Mouse (Mus musculus): ENCODE data around the gene Pate1.

The Pate1 gene

GRCm38 (mm10) chr9:35687013-35687412 is at the start of gene Pate1:
Gene Pate1 (minus strand): TSS chr9:35687390.
- no peak for DNase-seq

- DNase-seq: no peak
These were observed 20.1 kb upstream of the Pate1 start for GRCm38 (mm10) chr9:35707265-35707664.

GRCm38 (mm10) chr9:35691924-35692323 is 4.7 kb upstream of the Pate1 start:
- DNase-seq: no peak

GRCm38 (mm10) chr9:35673557-35673956 is 13.6 kb downstream of the Pate1 start:
- no peak for DNase-seq

- no peak for DNase-seq
These were observed 39.1 kb downstream of the Pate1 start, which contains the start of gene Pate3 for GRCm38 (mm10) chr9:35648102-35648501. Gene Pate3 (minus strand): TSS chr9:35648202.

Data from cerebellum, adult 11-12 months (tissue).